Mouse (Mus musculus) megakaryocyte, embryonic 14.5 days (primary cell): ENCODE measurements around the gene Tbxas1.

ENCODE experiments used
- FLI1 ChIP-seq: IDR thresholded peaks from 2 replicates; pipeline ENCODE4 v1.6.1; 2012; ENCODE audit warnings: low read length, inconsistent platforms, mixed read lengths
- GATA1 ChIP-seq: IDR thresholded peaks from 3 replicates; pipeline ENCODE4 v1.6.1; 2012; ENCODE audit warnings: mixed read lengths, low read length, inconsistent platforms, borderline replicate concordance

GRCm38 (mm10) chr6:38835217-38835616 is 40.0 kb upstream of the Tbxas1 start:
- TF ChIP-seq GATA1 = no peak; the same call in 2 of the 3 replicates
- TF ChIP-seq FLI1 = no peak
